Mouse (Mus musculus): ENCODE measurements at regions not wholly inside any gene's neighbourhood (a gene's known extent, or its start where the extent isn't known, plus 50 kb on each side); places are given as distances from the start of the nearest gene placed in this dataset.

DNA sequence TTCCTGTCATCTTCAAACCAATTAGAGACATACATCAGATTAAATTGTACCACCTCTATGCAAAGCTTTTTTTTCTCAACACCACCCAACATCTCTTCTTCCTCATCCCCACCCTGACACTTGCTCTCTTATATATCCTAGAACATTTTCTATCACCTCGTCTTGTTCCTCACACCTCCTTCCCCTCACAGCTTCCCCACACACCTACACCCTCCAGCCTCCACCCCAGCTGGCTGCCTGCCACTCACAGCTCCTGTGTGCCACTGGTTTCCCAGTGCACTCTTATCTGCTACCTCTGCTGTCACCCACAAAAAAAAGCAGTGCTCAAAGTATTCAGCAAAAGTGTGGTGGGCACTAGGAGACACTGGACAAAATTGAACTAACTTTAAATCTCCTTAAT, 231.2 kb upstream of the Htr2a start:
- no peak for DNase-seq

GRCm38 (mm10) chr14:74428226-74428625, 212.4 kb upstream of the Htr2a start:
- DNase-seq = no peak

DNA sequence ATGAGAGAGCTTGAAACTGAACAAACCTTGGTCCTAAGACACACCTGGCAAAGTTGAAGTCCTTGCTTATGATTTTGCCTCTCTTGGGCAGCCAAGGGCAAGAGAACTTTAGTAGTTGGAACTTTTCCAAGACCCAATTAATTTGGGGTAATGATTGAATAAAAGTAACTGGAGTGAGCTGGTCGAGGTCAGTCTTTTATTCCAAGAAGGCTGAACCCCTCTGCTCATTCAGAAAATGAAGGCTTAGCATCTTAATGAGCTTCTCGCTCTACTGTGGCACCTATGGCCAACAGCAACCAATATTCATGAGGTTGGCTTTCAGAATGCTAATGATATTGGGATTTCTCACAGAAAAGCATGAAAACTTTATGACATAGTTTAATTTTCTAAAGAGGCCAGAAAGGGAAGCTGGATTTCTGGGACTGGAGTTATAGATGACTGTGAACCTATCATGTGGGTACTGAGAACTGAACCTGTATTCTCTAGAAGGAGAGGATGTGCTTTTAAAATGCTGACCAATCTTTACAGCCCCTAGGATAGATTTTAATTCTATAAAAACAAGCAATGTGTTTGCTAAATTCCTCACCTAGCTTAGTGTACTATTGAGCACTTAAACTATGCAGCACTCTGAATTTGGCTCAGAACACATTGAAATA, 176.5 kb upstream of the Htr2a start:
- DNase-seq = no peak

DNA sequence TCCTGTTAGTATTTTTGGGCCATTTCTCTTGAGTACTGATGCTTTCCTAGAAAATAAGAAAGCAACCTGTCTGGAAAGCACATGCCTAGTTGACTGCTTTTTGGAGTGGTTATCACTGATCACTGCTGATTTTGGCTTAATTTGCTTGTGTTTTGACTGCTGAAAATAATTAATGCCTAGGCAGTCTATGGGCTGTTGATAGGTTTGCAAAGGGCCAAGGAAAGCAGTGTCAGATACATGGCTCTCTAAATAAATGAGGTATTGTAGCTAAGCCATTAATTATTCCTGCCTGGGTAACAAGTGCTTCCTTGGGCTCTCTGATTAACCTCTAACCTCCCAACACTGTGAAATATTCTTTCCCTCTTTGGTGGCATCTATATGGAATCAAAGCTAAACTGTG, 145.1 kb upstream of the Htr2a start:
- DNase-seq = no peak

DNA sequence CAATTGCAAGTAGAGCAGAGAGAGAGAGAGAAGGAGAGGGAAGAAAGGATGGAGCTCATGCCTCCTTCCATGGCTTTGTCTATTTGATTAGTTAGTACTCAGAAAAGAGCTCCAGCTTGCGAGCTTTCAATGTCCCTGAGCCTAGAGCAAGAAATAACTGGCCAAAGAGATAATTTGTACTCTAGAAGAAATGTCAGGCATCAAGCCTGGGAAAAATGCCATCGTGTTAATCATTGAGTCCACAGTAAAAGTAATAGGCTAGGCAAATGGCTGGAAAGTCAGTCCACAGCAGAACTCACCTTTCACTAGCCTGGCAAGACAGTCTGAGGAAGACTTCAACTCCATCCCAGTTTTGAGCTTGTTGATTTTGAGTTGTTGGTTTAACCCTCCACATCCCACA, 129.1 kb upstream of the Htr2a start:
- DNase-seq = no peak

DNA sequence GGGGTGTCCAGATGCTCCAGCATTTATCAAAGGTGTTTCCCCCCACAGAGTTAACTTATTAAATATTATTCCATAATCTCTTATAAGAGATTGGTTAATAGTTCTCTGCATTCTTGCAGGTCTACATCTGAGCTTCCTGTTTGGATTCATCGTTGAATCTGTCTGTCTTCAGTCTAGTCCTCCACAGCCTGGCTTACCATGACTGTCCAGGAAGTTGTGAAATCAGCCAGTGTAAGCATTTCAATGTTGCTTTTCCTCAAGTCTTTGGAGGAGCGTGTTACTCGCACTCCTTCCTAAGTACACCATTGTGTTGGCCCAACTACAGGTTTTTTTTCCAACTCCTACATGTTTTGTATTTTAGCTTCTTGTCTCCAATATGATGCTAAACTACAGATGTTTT, 124.2 kb upstream of the Htr2a start:
- no peak for DNase-seq

DNA sequence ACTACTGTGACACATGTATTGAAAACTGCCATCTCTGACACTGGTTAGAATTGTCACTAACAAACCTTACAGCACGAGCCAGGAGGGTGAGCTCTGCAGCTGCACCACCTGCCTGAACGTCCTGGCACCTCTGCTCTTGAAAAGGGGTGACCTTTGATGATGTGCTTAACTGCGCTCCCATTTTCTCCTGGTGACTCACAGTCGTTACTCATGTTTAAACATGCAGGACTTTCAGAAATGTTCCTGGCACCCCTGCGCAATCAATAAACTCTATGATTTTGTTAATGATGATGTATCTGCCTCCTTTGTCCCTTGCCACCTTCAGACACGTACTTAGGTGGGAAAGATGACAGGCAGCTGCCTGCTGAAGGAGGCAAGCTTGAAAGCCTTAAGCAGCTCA, 121.1 kb upstream of the Htr2a start:
- no peak for DNase-seq

DNA sequence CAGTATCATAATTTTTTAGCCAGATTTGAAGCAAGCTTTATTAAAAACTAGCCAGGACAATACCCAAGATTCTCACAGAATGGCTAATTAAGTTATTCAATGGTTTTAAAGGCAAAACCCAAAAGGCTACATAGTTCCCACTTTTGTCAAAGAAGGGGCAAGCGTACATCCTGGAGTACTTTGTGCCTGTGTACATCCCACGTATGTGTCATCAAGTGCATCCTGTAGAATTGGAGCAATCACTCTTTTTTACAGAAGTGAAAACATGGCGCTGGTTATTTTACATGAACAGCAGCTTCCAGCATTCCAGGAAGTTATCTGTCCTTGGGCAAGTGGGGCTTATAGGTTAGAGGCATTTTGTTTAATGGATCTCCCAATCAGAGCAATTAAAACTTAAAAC, 119.0 kb upstream of the Htr2a start:
- no peak for DNase-seq

DNA sequence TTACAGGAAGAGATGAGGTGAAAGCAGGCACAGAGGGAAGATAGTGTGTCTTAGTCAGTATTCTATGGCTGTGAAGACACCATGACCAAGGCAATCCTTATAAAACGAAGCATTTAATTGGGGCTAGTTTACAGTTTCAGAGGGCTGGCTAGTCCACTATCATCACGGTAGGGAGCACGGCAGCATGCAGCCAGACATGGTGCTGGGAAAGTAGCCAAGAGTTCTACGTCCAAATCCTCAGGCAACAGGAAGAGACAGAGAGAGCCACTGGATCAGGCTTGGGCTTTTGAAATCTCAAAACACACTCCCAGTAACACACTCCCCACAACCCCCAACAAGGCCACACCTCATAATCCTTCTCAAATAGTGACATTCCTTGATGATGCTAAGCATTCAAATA, 113.4 kb upstream of the Htr2a start:
- no peak for DNase-seq

GRCm38 (mm10) chr14:74529368-74529951, 111.2 kb upstream of the Htr2a start:
- no peak for DNase-seq

- no peak for DNase-seq
Measured at GRCm38 (mm10) chr14:74538187-74538586, 102.5 kb upstream of the Htr2a start.

- DNase-seq = no peak
Measured at GRCm38 (mm10) chr14:74544028-74544427, 96.6 kb upstream of the Htr2a start.

GRCm38 (mm10) chr14:74551091-74551490, 89.5 kb upstream of the Htr2a start:
- DNase-seq = no peak

GRCm38 (mm10) chr14:74553636-74554035, 87.0 kb upstream of the Htr2a start:
- DNase-seq = no peak

DNA sequence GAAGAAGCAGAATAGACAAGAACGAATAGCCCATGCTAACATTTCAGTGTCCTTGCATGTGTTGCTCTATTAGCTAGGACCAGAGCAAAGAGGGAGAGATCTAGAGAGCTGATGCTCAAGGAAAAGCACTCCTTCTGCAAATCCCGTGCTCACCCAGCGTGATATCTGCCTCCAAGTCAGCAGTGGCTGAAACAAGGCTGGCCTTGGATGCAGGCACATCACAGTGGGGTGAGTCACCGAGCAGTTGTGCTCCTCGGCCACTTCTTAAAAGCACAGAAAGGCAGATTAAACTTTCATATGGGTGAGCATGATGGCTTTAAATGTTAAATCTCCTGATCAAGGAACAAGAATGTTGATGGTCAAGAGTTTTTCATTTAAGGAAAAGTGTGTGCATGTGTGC, 82.3 kb upstream of the Htr2a start:
- DNase-seq = no peak

All from thymus, postnatal 25 days (tissue).